Mouse (Mus musculus) midbrain, embryonic 13.5 days (tissue): ENCODE results near the gene Phf7. TPM values are rescaled to one million over a fixed set of nuclear protein-coding genes. Genes with fewer than 3 reads are reported as not detected.

Experiments
- ATAC-seq: fragments of 200-750 bp; cut with Nextera tagmentation; 2 replicates; pipeline ENCODE4 v1.8.0; 2017; ENCODE audit warnings: mild to moderate bottlenecking, moderate TSS enrichment, moderate library complexity
- H3K27ac ChIP-seq: fragments of 300-500 bp; sonication (generic); 2 replicates; pipeline ENCODE4 v1.5.1; 2015; ENCODE audit warnings: inconsistent platforms, mild to moderate bottlenecking, moderate library complexity
- H3K27me3 ChIP-seq: fragments of 300-500 bp; sonication (generic); 2 replicates; pipeline ENCODE4 v1.6.1; 2015; ENCODE audit warnings: mild to moderate bottlenecking, inconsistent platforms
- H3K36me3 ChIP-seq: fragments of 300-500 bp; sonication (generic); 2 replicates; pipeline ENCODE4 v1.6.1; 2015; ENCODE audit warnings: mild to moderate bottlenecking, inconsistent platforms
- H3K4me1 ChIP-seq: fragments of 300-500 bp; sonication (generic); replicated peaks from 2 replicates; pipeline ENCODE4 v1.6.1; 2015; ENCODE audit warnings: inconsistent platforms
- H3K4me2 ChIP-seq: fragments of 300-500 bp; sonication (generic); replicated peaks from 2 replicates; pipeline ENCODE4 v1.6.1; 2015; ENCODE audit warnings: moderate library complexity, mild to moderate bottlenecking, inconsistent platforms
- H3K4me3 ChIP-seq: fragments of 300-500 bp; sonication (generic); replicated peaks from 2 replicates; pipeline ENCODE4 v1.5.1; 2015; ENCODE audit warnings: mild to moderate bottlenecking, inconsistent platforms
- H3K9ac ChIP-seq: fragments of 300-500 bp; sonication (generic); replicated peaks from 2 replicates; pipeline ENCODE4 v1.6.1; 2015; ENCODE audit warnings: mild to moderate bottlenecking, inconsistent platforms
- H3K9me3 ChIP-seq: fragments of 300-500 bp; sonication (generic); 2 replicates; pipeline ENCODE4 v1.6.1; 2016; ENCODE audit warnings: mild to moderate bottlenecking, inconsistent platforms
- WGBS: fragments of 180-500 bp; shearing (Covaris S2); methylation state at CpG from one replicate; pipeline ENCODE4 v1.1.7; 2015; 5-methylcytosine and 5-hydroxymethylcytosine counted together
- polyA plus RNA-seq: library from polyadenylated mRNA; unstranded; fragments of >200 nt; fragmentation: Nextera tagmentation; extraction: Ambion mirVana; gene quantifications from 2 replicates; pipeline ENCODE4 v1.2.1, GENCODE M21; 2015

The Phf7 gene
- polyA plus RNA-seq, 1 experiment from 2014 or later, result 13.2 TPM

DNA sequence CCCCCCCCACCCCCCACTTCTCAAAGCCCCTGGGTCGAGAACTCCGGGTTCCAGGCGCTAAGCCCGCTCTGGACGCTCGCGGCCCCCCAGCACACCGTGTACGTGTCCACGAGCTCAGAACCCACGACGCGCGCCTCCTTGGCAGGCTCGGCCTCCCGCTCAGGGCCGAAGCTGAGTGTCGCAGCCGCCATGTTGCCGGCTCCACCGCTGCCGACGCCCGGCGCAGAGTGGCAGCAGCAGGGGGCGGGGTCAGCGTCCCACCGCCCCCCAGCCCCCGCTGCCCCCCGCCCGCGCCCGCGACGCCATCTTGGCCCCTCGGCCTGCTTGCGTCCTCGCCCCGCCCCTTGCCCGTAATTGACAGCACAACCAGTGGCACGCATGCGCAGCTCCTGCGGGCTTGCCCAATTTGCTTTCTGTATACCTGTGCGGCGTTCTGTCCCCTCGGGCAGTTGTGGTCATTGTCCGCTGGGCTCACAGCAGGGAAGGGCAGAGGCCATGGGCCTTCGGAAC, 44.6 kb downstream of the Phf7 start:
- Histone ChIP-seq H3K36me3 (peaks cover 30% of the 10 kb centered on the region), H3K4me1 (peaks cover 27% of the 10 kb centered on the region), H3K4me2 (peak overlapping the region; percentile 99), H3K9ac (peak overlapping the region; percentile 92), H3K27ac (peak overlapping the region; percentile 90), H3K4me3 (peak overlapping the region; percentile 80), H3K27me3 (no peaks in the 10 kb centered on the region), H3K9me3 (no peaks in the 10 kb centered on the region)
- ATAC-seq, result peak; percentile 76
- under 1% methylated on average over 48 of the region's 48 CpGs for WGBS

DNA sequence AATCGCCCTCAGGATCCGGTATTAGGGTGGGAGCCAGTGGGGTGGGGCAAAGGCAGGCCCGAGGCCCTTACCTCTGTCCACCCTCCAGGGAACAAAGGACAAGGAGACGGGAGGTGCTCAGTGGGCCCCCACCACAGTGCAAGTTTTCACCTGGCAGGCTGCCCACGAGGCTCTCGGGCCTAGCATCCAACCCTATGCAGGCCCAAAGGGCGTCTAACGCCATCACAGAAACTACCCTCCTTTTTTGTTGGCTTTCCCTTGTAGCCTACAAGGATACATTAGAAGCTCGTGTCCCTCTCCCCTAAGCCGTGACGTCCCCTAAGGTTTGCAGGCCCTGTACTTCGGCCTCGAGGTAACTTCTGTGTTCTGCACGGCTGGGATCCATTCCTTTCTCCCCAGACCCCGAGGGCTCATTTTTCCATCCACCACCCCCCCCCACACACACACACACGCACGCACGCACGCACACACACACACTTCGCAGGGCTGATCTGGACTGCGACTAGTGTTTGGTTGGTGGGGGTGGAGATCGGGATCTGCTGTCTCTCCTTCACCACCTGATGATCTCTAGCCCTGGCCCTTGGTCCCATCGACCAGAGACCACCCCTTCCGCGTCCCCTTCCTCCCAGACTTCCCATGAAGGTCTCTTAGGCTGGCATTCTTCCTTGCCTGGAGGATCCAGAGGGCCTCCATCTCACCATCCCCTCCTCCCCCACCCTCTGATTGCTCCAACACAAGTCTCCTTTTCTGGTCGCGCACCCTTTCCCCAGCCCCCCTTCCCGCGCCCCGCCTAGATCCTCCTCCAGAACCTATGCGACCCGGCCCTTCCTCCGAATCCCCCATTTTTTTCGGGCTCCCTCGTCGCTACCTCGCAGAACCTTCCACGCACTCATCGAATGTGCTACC, 45.3 kb downstream of the Phf7 start:
- Histone ChIP-seq H3K36me3 (peaks cover 36% of the 10 kb centered on the region), H3K9me3 (no peaks in the 10 kb centered on the region), H3K4me3 (peak overlapping the region; percentile 80), H3K4me1 (peaks cover 27% of the 10 kb centered on the region), H3K27me3 (no peaks in the 10 kb centered on the region), H3K9ac (peak overlapping the region; percentile 92), H3K27ac (peak overlapping the region; percentile 90), H3K4me2 (peak overlapping the region; percentile 99)
- WGBS, result 1% methylated on average over 39 of the region's 39 CpGs
- peak; percentile 74 for ATAC-seq

DNA sequence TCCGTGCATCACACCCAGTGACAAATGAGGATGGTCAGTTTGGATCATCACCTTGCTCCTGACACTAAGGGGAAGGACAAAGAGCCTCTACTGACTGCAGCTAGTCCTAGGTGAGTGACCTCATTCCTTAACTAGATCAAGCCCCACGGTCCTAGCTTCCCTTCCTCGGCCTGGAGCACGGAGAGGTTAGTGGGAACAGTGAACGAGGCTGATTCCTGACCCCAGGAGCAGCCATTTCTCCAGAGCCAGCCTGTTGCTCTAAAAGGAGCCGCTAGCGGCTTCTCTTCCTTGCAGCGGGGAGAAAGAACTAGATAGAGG, 45.9 kb downstream of the Phf7 start:
- H3K36me3 ChIP-seq, result peaks cover 42% of the 10 kb centered on the region
- peak overlapping the region; percentile 92 for H3K9ac ChIP-seq
- H3K4me3 ChIP-seq, result peak overlapping the region; percentile 80
- peak overlapping the region; percentile 99 for H3K4me2 ChIP-seq
- 17% methylated on average over 8 of the region's 8 CpGs for WGBS
- no peaks in the 10 kb centered on the region for H3K9me3 ChIP-seq
- H3K4me1 ChIP-seq, result peaks cover 27% of the 10 kb centered on the region
- peak overlapping the region; percentile 90 for H3K27ac ChIP-seq
- H3K27me3 ChIP-seq, result no peaks in the 10 kb centered on the region
- peak; percentile 22 for ATAC-seq

DNA sequence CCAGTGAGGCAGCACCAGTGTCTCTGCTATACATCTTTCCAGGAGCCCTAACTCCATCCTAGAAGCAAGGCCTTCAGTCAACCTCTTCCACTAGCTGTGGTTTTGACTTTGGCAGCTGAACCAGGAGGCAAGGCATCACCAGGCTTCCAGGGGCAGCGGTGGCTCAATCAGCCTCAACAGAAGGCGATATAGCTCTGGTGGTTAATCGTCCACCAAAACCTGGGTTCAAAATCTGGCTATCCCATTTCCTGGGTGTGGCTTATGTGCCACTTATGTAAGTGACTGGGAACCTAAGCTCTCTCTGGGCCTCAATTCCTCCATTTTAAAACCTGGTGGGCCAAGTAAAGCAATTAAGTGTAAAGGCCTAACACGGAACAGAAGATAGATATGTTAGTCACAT, 46.3 kb downstream of the Phf7 start:
- ATAC-seq, result no peak
- Histone ChIP-seq H3K4me2 (peak overlapping the region; percentile 99), H3K9ac (peak overlapping the region; percentile 92), H3K4me1 (peaks cover 27% of the 10 kb centered on the region), H3K4me3 (peak overlapping the region; percentile 80), H3K9me3 (no peaks in the 10 kb centered on the region), H3K27ac (peak overlapping the region; percentile 90), H3K36me3 (peaks cover 46% of the 10 kb centered on the region), H3K27me3 (no peaks in the 10 kb centered on the region)
- WGBS, result 82% methylated on average over 4 of the region's 4 CpGs

DNA sequence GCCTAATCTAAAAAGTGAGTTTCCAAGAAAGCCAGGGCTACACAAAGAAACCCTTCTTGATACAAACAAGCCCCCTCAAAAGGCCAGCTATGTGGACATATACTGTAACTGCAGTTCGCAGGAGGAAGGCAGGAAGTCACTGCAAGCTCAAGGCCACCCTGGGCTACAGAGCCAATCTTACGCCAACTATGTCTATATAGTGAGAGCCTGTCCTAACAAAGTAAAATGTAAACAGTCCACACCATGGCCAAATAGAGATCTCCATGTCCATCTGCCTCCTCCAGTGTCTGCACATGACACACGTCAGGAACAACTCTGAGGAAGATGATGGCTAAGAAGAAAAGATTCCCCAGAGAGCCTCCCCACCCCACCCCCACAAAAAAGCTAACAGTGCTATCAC, 51.1 kb downstream of the Phf7 start:
- Histone ChIP-seq H3K36me3 (peaks cover 85% of the 10 kb centered on the region), H3K27me3 (no peaks in the 10 kb centered on the region), H3K4me3 (no peak overlapping the region), H3K9ac (no peak overlapping the region), H3K27ac (no peak overlapping the region), H3K9me3 (no peaks in the 10 kb centered on the region), H3K4me2 (no peak overlapping the region), H3K4me1 (peaks cover 30% of the 10 kb centered on the region)
- 87% methylated on average over 3 of the region's 3 CpGs for WGBS
- no peak for ATAC-seq

DNA sequence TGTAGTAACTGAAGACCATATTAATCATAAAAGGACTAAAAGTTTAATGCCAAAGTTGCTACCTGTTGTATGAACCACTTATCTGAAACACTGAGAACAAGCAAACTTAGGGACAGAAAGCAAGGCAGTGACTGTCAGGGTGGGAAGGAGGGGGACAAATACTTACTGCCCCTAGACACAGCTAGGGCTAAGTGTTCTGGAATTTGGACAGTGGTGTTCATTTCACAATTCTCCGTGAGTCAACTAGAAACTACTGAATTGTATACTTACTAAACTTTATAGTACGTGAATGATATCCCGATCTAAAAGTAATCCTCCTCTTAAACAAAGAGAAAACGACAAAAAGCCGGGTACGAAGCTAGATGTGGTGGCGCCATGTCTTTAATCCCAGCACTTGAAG, 51.5 kb downstream of the Phf7 start:
- H3K27ac ChIP-seq, result no peak overlapping the region
- H3K9ac ChIP-seq, result no peak overlapping the region
- no peaks in the 10 kb centered on the region for H3K9me3 ChIP-seq
- H3K4me3 ChIP-seq, result no peak overlapping the region
- H3K4me2 ChIP-seq, result no peak overlapping the region
- 87% methylated on average over 7 of the region's 7 CpGs for WGBS
- peaks cover 25% of the 10 kb centered on the region for H3K4me1 ChIP-seq
- no peaks in the 10 kb centered on the region for H3K27me3 ChIP-seq
- ATAC-seq, result no peak
- H3K36me3 ChIP-seq, result peaks cover 88% of the 10 kb centered on the region

DNA sequence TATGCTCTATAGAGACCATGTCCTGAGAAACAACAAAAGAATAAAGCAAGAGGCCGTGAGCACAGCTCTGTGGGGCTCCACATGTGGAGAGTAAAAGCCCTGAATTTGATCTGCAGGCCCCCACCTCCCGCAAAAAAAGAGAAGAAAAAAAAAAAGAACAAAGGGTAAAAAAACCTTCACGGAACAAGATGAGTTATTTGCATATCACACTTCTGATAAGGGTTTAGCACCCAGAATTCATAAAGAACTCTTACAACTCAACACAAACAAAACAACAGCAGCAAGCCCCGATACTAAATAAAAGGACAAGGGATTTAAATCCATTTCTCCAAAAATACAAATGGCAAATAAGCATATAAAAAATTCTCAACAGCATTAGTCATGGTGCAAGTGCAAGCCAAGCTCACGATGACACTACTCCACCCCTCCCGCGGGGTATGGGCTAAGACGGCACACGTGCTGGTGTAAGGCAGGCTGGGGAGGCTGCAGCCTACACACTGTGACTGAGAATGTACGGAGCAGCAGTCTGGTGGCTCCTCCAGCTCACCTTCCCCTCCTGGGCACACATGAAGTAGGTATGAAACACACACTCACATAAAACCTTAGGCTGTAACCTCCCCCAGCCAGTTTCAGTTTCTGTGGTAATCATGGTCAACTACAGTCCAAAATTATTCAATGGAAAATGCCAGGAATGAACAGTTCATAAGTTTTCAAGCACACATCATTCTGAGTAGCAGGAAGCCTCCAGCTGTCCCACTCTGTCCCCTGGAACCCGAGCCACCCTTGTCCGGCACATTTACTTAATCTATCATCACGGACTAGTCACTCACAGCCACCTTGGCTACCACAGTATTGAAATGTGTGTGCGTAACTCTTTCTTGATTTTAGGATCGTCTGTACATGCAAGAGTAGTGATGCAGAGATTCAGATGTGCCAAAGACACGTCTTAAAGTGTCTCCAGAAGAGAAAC, 53.3 kb downstream of the Phf7 start:
- peaks cover 87% of the 10 kb centered on the region for H3K36me3 ChIP-seq
- ATAC-seq, result peak; percentile 70

DNA sequence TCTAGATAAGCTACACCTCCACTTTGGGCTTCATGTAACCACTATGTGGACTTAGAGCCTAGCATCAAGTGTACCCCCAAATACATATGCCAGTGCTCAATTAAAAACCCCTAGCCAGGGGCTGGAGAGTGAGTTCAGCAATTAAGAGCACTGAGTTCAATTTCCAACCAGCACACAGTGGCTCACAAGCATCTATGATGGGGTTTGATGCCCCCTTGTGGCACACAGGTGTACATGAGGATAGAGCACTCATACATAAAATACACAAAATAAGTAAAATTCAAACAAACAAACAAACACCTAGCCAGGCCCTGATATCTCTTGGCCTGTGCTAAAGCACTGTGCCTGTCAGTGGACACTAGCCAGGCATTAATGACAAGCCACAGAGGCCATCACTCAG, 55.1 kb downstream of the Phf7 start:
- no peak overlapping the region for H3K4me2 ChIP-seq
- H3K9me3 ChIP-seq, result no peaks in the 10 kb centered on the region
- no peak overlapping the region for H3K27ac ChIP-seq
- peaks cover 88% of the 10 kb centered on the region for H3K36me3 ChIP-seq
- H3K9ac ChIP-seq, result no peak overlapping the region
- peaks cover 17% of the 10 kb centered on the region for H3K4me1 ChIP-seq
- ATAC-seq, result no peak
- no peak overlapping the region for H3K4me3 ChIP-seq
- H3K27me3 ChIP-seq, result no peaks in the 10 kb centered on the region

More for the DNA sequence above, 53.3 kb downstream of the Phf7 start:
- no peak overlapping the region for H3K27ac ChIP-seq
- H3K4me2 ChIP-seq, result no peak overlapping the region
- H3K4me3 ChIP-seq, result no peak overlapping the region
- H3K9ac ChIP-seq, result no peak overlapping the region
- 60% methylated on average over 16 of the region's 16 CpGs for WGBS
- no peaks in the 10 kb centered on the region for H3K9me3 ChIP-seq
- H3K4me1 ChIP-seq, result peaks cover 17% of the 10 kb centered on the region
- no peaks in the 10 kb centered on the region for H3K27me3 ChIP-seq

DNA sequence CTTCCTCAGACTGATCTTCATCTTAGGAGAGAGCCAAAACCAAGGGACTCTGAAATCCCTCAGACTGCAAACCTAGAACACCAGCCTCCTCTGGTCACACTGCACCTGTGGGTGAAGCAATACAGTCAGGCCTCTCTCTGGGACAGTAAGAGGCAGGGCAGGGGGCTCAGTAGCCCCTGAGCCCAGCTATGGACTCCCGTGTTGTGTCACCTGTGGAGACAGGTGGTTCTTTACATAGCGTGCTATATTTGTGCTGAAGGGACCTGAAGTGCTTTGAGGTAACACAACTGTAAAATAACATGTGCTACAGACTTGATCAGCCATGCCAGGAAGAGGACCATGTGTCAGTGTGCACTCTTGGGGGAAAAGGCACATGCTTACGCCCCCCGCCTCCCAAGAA, 55.6 kb downstream of the Phf7 start:
- Histone ChIP-seq H3K9ac (no peak overlapping the region), H3K4me3 (no peak overlapping the region), H3K4me2 (no peak overlapping the region), H3K4me1 (peaks cover 17% of the 10 kb centered on the region), H3K27ac (no peak overlapping the region), H3K9me3 (no peaks in the 10 kb centered on the region), H3K27me3 (no peaks in the 10 kb centered on the region), H3K36me3 (peaks cover 88% of the 10 kb centered on the region)
- ATAC-seq, result no peak
- WGBS, result 99% methylated on average over 4 of the region's 4 CpGs

DNA sequence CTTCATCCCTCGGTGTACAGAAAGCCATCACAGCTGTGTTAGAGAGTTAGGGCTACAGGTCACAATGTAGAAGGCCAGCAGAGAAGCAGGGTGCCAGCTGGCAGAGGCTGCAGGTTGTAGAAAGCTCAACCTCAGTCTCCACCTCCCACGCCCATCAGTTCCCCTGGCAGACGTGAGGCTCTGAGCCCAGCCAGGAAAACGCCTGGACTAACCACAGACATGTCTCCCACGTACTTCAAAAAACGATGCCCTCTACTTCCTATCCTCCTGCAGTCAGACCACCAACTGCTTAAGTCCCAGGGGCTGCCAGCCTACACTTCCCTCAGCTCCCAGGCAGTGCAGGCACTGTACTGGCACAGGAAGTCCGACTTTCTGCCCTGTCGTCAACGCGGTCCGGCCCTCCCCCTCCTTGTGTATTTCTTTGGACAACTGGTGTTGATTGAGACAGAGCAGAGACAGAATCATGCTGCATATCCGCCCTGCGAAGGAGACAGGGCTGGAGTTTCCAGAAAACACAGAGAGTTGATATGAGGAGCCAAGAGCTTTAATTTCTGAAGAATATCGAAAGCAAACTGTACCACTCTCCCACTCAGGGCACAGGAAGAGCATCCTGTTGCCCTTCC, 56.1 kb downstream of the Phf7 start:
- no peak for ATAC-seq
- Histone ChIP-seq H3K27me3 (no peaks in the 10 kb centered on the region), H3K9ac (no peak overlapping the region), H3K36me3 (peaks cover 88% of the 10 kb centered on the region), H3K27ac (no peak overlapping the region), H3K4me2 (no peak overlapping the region), H3K4me1 (peaks cover 17% of the 10 kb centered on the region), H3K9me3 (no peaks in the 10 kb centered on the region), H3K4me3 (no peak overlapping the region)
- WGBS, result 90% methylated on average over 14 of the region's 14 CpGs

DNA sequence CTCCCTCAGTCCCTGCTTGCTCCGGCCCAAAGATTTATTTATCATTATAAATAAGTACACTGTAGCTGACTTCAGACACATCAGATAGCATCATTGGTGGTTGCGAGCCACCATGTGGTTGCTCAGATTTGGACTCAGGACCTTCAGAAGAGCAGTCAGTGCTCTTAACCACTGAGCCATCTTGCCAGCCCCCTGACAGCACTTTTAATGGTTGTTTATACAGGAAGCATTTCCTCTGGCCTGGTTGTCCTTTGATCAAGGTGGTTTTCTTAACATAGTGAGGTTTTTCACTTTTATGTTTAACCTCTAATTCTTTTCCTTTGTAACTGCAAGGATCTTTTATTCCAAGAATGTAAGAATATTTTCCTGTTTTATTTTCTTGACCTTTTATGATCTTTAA, 56.7 kb downstream of the Phf7 start:
- H3K4me2 ChIP-seq, result no peak overlapping the region
- no peak for ATAC-seq
- H3K27ac ChIP-seq, result no peak overlapping the region
- 95% methylated on average over 2 of the region's 2 CpGs for WGBS
- H3K4me1 ChIP-seq, result peaks cover 22% of the 10 kb centered on the region
- no peaks in the 10 kb centered on the region for H3K9me3 ChIP-seq
- no peaks in the 10 kb centered on the region for H3K27me3 ChIP-seq
- H3K9ac ChIP-seq, result no peak overlapping the region
- no peak overlapping the region for H3K4me3 ChIP-seq
- H3K36me3 ChIP-seq, result peaks cover 88% of the 10 kb centered on the region
